Mouse (Mus musculus) heart, postnatal 0 days (tissue): ENCODE measurements at regions not wholly inside any gene's neighbourhood (a gene's known extent, or its start where the extent isn't known, plus 50 kb on each side); places are given as distances from the start of the nearest gene placed in this dataset.

Experiments
- ATAC-seq: fragments of 200-750 bp; cut with Nextera tagmentation; 2 replicates; pipeline ENCODE4 v1.8.0; 2017; ENCODE audit warnings: low read depth, moderate number of reproducible peaks, moderate library complexity; ENCODE audit not compliant: insufficient read depth
- DNase-seq: peaks from one replicate; pipeline ENCODE4 v3.0.0-alpha.2; 2016; ENCODE audit warnings: low spot score
- H3K27ac ChIP-seq: fragments of 300-500 bp; sonication (generic); 2 replicates; pipeline ENCODE4 v1.5.1; 2014; ENCODE audit warnings: low read depth, mild to moderate bottlenecking
- H3K27me3 ChIP-seq: fragments of 300-500 bp; sonication (generic); 2 replicates; pipeline ENCODE4 v1.6.1; 2014; ENCODE audit warnings: low read length, mixed read lengths; ENCODE audit not compliant: control insufficient read depth, insufficient read depth
- H3K36me3 ChIP-seq: fragments of 300-500 bp; sonication (generic); replicated peaks from 2 replicates; pipeline ENCODE4 v1.6.1; 2014; ENCODE audit warnings: low read length, mixed read lengths; ENCODE audit not compliant: control insufficient read depth, insufficient read depth
- H3K4me1 ChIP-seq: fragments of 300-500 bp; sonication (generic); 2 replicates; pipeline ENCODE4 v1.6.1; 2014; ENCODE audit warnings: antibody characterized with exemption; ENCODE audit not compliant: control insufficient read depth, insufficient read depth
- H3K4me2 ChIP-seq: fragments of 300-500 bp; sonication (generic); 2 replicates; pipeline ENCODE4 v1.6.1; 2014; ENCODE audit warnings: low read depth, mild to moderate bottlenecking, low read length, moderate library complexity
- H3K4me3 ChIP-seq: fragments of 300-500 bp; sonication (generic); 2 replicates; pipeline ENCODE4 v1.5.1; 2014; ENCODE audit warnings: low read depth, low read length
- H3K9ac ChIP-seq: fragments of 300-500 bp; sonication (generic); replicated peaks from 2 replicates; pipeline ENCODE4 v1.6.1; 2014; ENCODE audit warnings: low read depth, low read length, mixed read lengths
- H3K9me3 ChIP-seq: fragments of 300-500 bp; sonication (generic); replicated peaks from 2 replicates; pipeline ENCODE4 v1.6.1; 2016; ENCODE audit warnings: low read length; ENCODE audit not compliant: control insufficient read depth
- CTCF ChIP-seq: IDR thresholded peaks from 2 replicates; pipeline ENCODE4 v1.5.1; 2016; ENCODE audit warnings: antibody characterized with exemption, control low read depth, low read depth
- EP300 ChIP-seq: IDR thresholded peaks from 2 replicates; pipeline ENCODE4 v1.6.1; 2016; ENCODE audit warnings: antibody characterized with exemption, low read depth
- WGBS: fragments of 180-500 bp; shearing (Covaris S2); extraction: QIAGEN DNeasy Blood & Tissue Kit; methylation state at CpG from one replicate; pipeline ENCODE4 v1.1.7; 2014; 5-methylcytosine and 5-hydroxymethylcytosine counted together

GRCm38 (mm10) chr6:100432688-100433533, 145.6 kb upstream of the Rybp start:
- no peak overlapping the region for H3K27ac ChIP-seq
- no peak for DNase-seq

DNA sequence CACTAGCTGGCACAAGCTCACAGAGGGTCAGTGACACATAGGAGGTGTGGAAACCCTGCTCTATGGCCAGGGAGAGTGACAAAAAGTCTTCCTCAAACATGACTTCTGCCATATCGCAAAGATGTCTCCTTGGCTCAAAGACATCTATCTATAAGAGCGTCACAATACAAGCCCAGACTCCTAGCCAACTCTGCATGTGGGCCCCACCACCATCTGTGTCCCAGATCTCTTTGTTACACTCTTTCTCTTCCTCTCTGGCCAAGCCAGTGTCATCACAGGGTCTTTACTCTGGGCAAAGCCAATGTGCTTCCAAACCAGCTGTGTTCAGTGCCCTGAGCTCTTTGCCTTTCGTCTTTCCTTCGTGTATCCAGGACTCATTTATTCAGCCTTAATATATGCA, 143.0 kb upstream of the Rybp start:
- H3K9me3 ChIP-seq, result no peaks in the 10 kb centered on the region
- H3K4me3 ChIP-seq, result no peak overlapping the region
- no peak for TF ChIP-seq CTCF
- TF ChIP-seq EP300, result no peak
- H3K36me3 ChIP-seq, result no peaks in the 10 kb centered on the region
- no peak overlapping the region for H3K27ac ChIP-seq
- no peak overlapping the region for H3K9ac ChIP-seq
- H3K4me1 ChIP-seq, result no peaks in the 10 kb centered on the region
- ATAC-seq, result no peak
- peaks cover under 1% of the 10 kb centered on the region; the same call in 1 of the 2 replicates for H3K27me3 ChIP-seq
- no peak overlapping the region for H3K4me2 ChIP-seq
- no peak for DNase-seq
- WGBS, result 88% methylated on average over 4 of the region's 4 CpGs

More at GRCm38 (mm10) chr6:100432688-100433533, 145.6 kb upstream of the Rybp start:
- Histone ChIP-seq H3K4me3 (no peak overlapping the region), H3K9ac (no peak overlapping the region), H3K4me1 (no peaks in the 10 kb centered on the region), H3K9me3 (no peaks in the 10 kb centered on the region), H3K36me3 (no peaks in the 10 kb centered on the region), H3K27me3 (peaks cover 8% of the 10 kb centered on the region; the same call in 1 of the 2 replicates), H3K4me2 (no peak overlapping the region)
- 67% methylated on average over 17 of the region's 17 CpGs for WGBS
- ATAC-seq, result no peak
- no peak for TF ChIP-seq CTCF
- TF ChIP-seq EP300, result no peak

DNA sequence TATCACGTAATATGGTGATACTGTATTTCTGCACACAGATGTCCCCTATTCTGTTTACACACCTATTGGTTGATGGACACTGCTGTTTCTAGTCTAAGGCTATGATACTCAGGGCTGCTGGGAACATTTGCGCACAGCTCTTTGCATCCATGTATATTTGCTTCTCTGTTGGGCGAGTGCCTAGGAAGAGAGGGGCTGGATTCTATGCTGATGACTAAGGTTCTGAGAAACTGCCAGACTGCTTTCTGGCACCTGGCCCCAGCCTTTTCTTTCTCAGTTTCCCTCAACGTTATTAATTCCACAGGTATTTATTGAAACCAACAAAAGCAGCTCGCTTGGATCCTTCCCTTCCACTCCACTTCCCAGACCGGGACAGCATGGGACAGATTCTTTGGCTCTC, 142.2 kb upstream of the Rybp start:
- no peak for DNase-seq
- no peak overlapping the region for H3K27ac ChIP-seq

DNA sequence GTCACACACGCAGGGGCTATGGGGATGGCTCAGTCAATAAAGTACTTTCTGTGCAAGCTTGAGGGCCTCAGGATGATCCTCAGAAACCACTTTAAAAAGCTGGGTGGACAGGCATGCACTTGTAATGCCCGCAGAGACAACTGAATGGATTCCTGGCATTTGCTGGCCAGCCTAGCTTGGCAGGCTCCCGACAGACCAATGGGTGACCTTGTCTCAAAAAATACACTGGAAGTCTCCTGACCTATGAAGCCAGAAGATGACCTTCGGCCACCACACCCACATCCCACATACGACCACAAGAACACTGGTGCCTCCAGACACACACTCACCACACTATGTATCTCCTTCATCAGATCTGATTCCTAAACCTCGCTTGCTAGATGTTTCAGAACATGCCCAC, 141.5 kb upstream of the Rybp start:
- 78% methylated on average over 6 of the region's 6 CpGs for WGBS
- no peaks in the 10 kb centered on the region; the same call in 1 of the 2 replicates for H3K27me3 ChIP-seq

More for the DNA sequence above, 142.2 kb upstream of the Rybp start:
- H3K9ac ChIP-seq, result no peak overlapping the region
- no peak overlapping the region for H3K4me2 ChIP-seq
- ATAC-seq, result no peak
- no peaks in the 10 kb centered on the region for H3K4me1 ChIP-seq
- H3K36me3 ChIP-seq, result no peaks in the 10 kb centered on the region
- no peaks in the 10 kb centered on the region for H3K9me3 ChIP-seq
- WGBS, result 72% methylated on average over 6 of the region's 6 CpGs
- H3K4me3 ChIP-seq, result no peak overlapping the region
- H3K27me3 ChIP-seq, result no peaks in the 10 kb centered on the region; the same call in 1 of the 2 replicates
- TF ChIP-seq CTCF, result no peak
- TF ChIP-seq EP300, result no peak

GRCm38 (mm10) chr6:100425551-100425950, 138.3 kb upstream of the Rybp start:
- H3K27ac ChIP-seq, result no peak overlapping the region

More for the DNA sequence above, 141.5 kb upstream of the Rybp start:
- TF ChIP-seq CTCF, result no peak
- TF ChIP-seq EP300, result no peak
- Histone ChIP-seq H3K4me1 (no peaks in the 10 kb centered on the region), H3K4me3 (no peak overlapping the region), H3K36me3 (no peaks in the 10 kb centered on the region), H3K9me3 (no peaks in the 10 kb centered on the region), H3K9ac (no peak overlapping the region), H3K4me2 (no peak overlapping the region), H3K27ac (no peak overlapping the region)
- no peak for ATAC-seq
- no peak for DNase-seq

More at GRCm38 (mm10) chr6:100425551-100425950, 138.3 kb upstream of the Rybp start:
- WGBS, result 69% methylated on average over 1 of the region's 1 CpGs
- no peaks in the 10 kb centered on the region for H3K36me3 ChIP-seq
- TF ChIP-seq EP300 (no peak), CTCF (no peak)
- H3K9ac ChIP-seq, result no peak overlapping the region
- H3K4me2 ChIP-seq, result no peak overlapping the region
- H3K4me3 ChIP-seq, result no peak overlapping the region
- H3K27me3 ChIP-seq, result no peaks in the 10 kb centered on the region; the same call in 1 of the 2 replicates
- H3K4me1 ChIP-seq, result no peaks in the 10 kb centered on the region
- no peak for DNase-seq
- ATAC-seq, result no peak
- H3K9me3 ChIP-seq, result no peaks in the 10 kb centered on the region
